Mouse (Mus musculus) intestine, postnatal 0 days (tissue): ENCODE measurements at regions not wholly inside any gene's neighbourhood (a gene's known extent, or its start where the extent isn't known, plus 50 kb on each side); places are given as distances from the start of the nearest gene placed in this dataset.

Experiments used
- ATAC-seq: fragments of 200-750 bp; cut with Nextera tagmentation; 2 replicates; pipeline ENCODE4 v1.8.0; 2017; ENCODE audit warnings: mild to moderate bottlenecking, moderate TSS enrichment, moderate library complexity
- H3K27ac ChIP-seq: fragments of 300-500 bp; sonication (generic); 2 replicates; pipeline ENCODE4 v1.5.1; 2014; ENCODE audit warnings: mild to moderate bottlenecking, low read depth, low read length, moderate library complexity
- H3K27me3 ChIP-seq: fragments of 300-500 bp; sonication (generic); replicated peaks from 2 replicates; pipeline ENCODE4 v1.6.1; 2014; ENCODE audit warnings: low read length, mixed read lengths; ENCODE audit not compliant: control insufficient read depth, insufficient read depth
- H3K36me3 ChIP-seq: fragments of 300-500 bp; sonication (generic); 2 replicates; pipeline ENCODE4 v1.6.1; 2014; ENCODE audit warnings: mild to moderate bottlenecking, moderate library complexity; ENCODE audit not compliant: control insufficient read depth, insufficient read depth
- H3K4me1 ChIP-seq: fragments of 300-500 bp; sonication (generic); replicated peaks from 2 replicates; pipeline ENCODE4 v1.6.1; 2014; ENCODE audit warnings: antibody characterized with exemption, low read length, mixed read lengths; ENCODE audit not compliant: control insufficient read depth, insufficient read depth
- H3K4me2 ChIP-seq: fragments of 300-500 bp; sonication (generic); replicated peaks from 2 replicates; pipeline ENCODE4 v1.6.1; 2014; ENCODE audit warnings: low read depth, mild to moderate bottlenecking, moderate library complexity
- H3K4me3 ChIP-seq: fragments of 300-500 bp; sonication (generic); 2 replicates; pipeline ENCODE4 v1.5.1; 2014; ENCODE audit warnings: low read depth, low read length
- H3K9ac ChIP-seq: fragments of 300-500 bp; sonication (generic); 2 replicates; pipeline ENCODE4 v1.6.1; 2014; ENCODE audit warnings: mild to moderate bottlenecking, low read depth, low read length
- H3K9me3 ChIP-seq: fragments of 300-500 bp; sonication (generic); 2 replicates; pipeline ENCODE4 v1.6.1; 2016; ENCODE audit warnings: mixed run types; ENCODE audit not compliant: control insufficient read depth
- CTCF ChIP-seq: sonication (generic); IDR thresholded peaks from 2 replicates; pipeline ENCODE4 v1.5.1; 2016; ENCODE audit warnings: low read depth, mild to moderate bottlenecking, control low read depth, antibody characterized with exemption, moderate library complexity
- WGBS: fragments of 180-500 bp; shearing (Covaris S2); extraction: QIAGEN DNeasy Blood & Tissue Kit; methylation state at CpG from one replicate; pipeline ENCODE4 v1.1.7; 2014; 5-methylcytosine and 5-hydroxymethylcytosine counted together

- Histone ChIP-seq H3K9ac (no peak overlapping the region), H3K27ac (no peak overlapping the region), H3K4me2 (no peak overlapping the region), H3K9me3 (no peaks in the 10 kb centered on the region), H3K4me3 (no peak overlapping the region), H3K36me3 (no peaks in the 10 kb centered on the region), H3K4me1 (no peaks in the 10 kb centered on the region), H3K27me3 (no peaks in the 10 kb centered on the region)
- ATAC-seq, result no peak
- no peak for TF ChIP-seq CTCF
- WGBS, result 64% methylated on average over 1 of the region's 1 CpGs
These were observed 546.3 kb upstream of the Klf6 start for GRCm38 (mm10) chr13:5315011-5315410.

DNA sequence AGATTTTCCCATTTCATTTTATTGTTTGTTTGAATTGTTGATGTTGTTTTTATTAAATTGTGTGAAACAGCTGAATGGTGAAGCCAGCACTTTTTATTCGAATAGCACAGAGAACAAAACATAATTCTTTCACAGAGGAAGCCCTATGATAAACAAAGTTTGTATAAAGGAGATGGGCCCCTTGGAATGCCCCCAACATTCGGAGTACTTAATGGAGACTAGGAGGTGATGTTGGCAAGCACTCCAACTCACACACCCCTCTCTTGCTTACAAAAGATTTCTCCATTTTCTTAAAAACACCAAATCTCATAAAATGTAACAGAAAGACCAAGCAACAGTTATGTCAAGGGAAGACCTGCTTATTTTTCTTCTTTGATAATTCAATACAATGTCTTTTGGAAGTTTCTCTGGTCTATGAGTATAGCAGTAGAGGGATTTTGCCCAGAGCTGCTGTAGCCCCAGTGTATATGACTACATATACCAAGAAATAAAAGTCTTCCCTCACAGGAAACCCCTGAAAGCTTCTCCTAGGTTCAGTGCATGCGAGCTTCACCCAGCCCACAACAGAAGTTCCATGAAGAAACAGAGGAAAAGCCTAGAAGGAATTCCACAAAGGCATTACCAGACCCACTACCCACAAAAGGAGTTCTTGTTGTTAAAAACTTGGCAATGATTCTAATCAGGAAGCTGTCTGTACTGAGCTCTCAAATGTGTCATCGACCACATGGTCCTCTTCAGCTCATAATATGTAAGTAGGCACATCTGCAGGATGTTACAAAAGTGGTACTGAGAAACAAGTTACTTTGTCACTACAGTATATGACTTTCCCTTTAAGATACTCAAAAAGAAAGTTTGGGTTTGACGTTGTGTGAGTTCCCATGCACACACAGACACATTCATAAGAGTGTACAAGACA lies 543.1 kb upstream of the Klf6 start:
- Histone ChIP-seq H3K36me3 (no peaks in the 10 kb centered on the region), H3K9me3 (no peaks in the 10 kb centered on the region), H3K9ac (no peak overlapping the region), H3K4me3 (no peak overlapping the region), H3K4me1 (no peaks in the 10 kb centered on the region), H3K27ac (no peak overlapping the region), H3K4me2 (no peak overlapping the region), H3K27me3 (no peaks in the 10 kb centered on the region)
- TF ChIP-seq CTCF, result no peak
- no peak for ATAC-seq
- 56% methylated on average over 5 of the region's 5 CpGs for WGBS

DNA sequence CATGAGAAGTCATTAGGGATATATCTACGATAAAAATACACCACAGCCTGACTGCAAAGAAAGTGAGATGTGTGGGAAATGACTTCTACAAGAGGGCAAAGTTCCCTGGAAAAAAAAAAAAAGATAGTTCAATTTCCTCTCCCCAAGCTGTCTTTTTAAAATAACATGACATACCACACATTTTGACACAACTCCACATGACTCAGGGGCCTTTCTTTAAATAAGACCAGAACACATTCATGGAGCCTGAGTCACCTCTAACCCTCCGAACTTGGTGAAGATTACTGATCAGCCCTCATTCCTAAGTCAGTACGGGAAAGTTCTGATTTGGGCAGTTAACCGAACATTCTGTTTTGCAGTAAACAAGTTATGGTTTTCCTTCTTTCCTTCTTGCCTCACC lies 515.6 kb upstream of the Klf6 start:
- H3K9ac ChIP-seq, result no peak overlapping the region
- TF ChIP-seq CTCF, result no peak
- no peak for ATAC-seq
- H3K27ac ChIP-seq, result no peak overlapping the region
- no peaks in the 10 kb centered on the region for H3K4me1 ChIP-seq
- no peaks in the 10 kb centered on the region for H3K9me3 ChIP-seq
- H3K36me3 ChIP-seq, result no peaks in the 10 kb centered on the region
- H3K4me2 ChIP-seq, result no peak overlapping the region
- WGBS, result 60% methylated on average over 4 of the region's 4 CpGs
- H3K27me3 ChIP-seq, result no peaks in the 10 kb centered on the region
- no peak overlapping the region for H3K4me3 ChIP-seq

DNA sequence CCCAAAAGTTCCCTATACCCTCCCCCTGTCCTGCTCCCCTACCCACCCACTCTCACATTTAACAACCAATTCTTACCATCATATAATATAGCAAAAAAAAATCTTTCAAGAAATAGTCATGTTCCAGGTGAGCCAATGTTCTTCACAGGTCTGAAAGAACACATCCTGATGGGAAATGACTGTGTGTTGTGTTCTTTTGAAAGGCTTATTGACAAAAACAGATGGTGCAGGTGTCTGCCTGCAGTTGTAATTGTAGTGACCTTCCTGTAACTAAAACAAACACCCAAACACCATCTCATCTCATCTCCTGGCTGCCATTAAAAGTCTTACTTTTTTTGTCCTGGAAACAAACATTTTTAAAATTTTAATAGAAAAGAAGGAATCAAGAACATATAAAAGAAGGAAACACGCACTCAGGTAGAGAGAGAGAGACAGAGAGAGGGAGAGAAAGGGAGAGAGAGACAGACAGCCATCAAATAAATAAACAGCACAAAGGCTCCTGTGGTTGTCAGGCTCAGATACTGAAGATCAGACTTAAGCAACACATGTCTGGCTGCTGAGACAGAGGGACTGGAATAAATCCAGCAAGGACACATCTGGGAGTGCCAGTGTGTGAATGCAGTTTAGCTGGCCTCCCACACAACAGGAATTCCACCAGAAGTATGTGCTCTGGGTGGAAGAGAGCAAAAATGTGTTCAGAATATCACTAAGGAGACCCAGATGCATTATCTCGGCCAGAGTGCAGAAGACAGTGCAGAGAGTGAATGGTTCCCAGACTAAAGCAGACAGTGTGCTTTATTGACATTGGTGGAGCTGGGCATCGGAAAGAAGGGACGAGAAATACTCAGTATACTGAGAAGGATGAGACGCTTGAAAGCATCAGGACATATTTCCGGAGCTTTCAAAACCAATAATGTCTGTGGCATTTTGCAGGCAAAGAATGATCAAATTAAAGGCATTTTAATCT lies 513.5 kb upstream of the Klf6 start:
- Histone ChIP-seq H3K4me2 (no peak overlapping the region), H3K9ac (no peak overlapping the region), H3K27ac (no peak overlapping the region), H3K4me3 (no peak overlapping the region), H3K36me3 (no peaks in the 10 kb centered on the region), H3K4me1 (no peaks in the 10 kb centered on the region), H3K9me3 (no peaks in the 10 kb centered on the region), H3K27me3 (no peaks in the 10 kb centered on the region)
- no peak for TF ChIP-seq CTCF
- no peak for ATAC-seq
- WGBS, result 48% methylated on average over 6 of the region's 6 CpGs

DNA sequence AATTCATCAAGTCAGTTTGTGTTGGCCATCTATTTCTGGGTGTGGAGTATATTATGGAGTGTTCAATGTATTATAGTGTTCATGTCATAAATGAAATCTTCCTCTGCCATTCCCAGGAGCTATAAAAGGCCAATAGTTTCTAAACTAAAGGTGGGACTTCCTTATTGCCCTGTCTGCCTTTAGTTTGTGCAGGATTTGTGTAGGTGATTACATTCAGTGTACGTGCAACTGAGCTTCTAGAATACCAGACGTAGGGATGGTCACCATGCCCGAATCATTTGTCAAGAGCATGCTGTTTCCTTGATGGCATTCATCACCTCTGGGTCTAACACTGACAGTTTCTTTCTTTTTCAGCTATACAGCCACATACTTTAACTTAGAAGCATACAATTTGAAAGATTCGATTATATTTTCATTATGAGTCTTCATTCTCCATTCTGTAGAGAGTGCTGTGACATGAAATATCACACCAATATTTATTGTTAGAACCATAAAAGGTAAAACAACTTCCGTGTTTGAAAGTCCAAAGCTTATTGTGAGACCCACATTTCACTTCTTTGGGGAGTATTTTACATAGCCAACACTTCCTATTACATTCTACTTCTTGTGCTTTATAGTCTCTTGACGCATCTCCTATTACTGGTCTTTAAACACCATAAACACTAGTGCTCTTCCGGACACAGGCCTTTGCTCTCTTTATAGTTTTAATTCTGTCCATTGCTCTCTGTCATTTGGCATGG lies 494.1 kb upstream of the Klf6 start:
- Histone ChIP-seq H3K27ac (no peak overlapping the region), H3K36me3 (no peaks in the 10 kb centered on the region), H3K9ac (no peak overlapping the region), H3K27me3 (no peaks in the 10 kb centered on the region), H3K9me3 (no peaks in the 10 kb centered on the region), H3K4me3 (no peak overlapping the region), H3K4me1 (no peaks in the 10 kb centered on the region), H3K4me2 (no peak overlapping the region)
- WGBS, result 50% methylated on average over 7 of the region's 7 CpGs
- peak; percentile 74 for ATAC-seq
- no peak for TF ChIP-seq CTCF
